Mouse (Mus musculus) hindbrain, postnatal 0 days (tissue): Measurements from ENCODE around the gene Traf4. TPM values are rescaled to one million over a fixed set of nuclear protein-coding genes. Genes with fewer than 3 reads are reported as not detected.
A peak's percentile ranks its signal among the peaks of the same experiment; 100 is the strongest.

ENCODE experiments used
- ATAC-seq: fragments of 200-750 bp; cut with Nextera tagmentation; 2 replicates; pipeline ENCODE4 v1.8.0; 2017; ENCODE audit warnings: mild to moderate bottlenecking, moderate TSS enrichment, moderate library complexity
- DNase-seq: peaks from one replicate; pipeline ENCODE4 v3.0.0-alpha.2; 2015; ENCODE audit warnings: low spot score
- H3K27ac ChIP-seq: fragments of 300-500 bp; sonication (generic); 2 replicates; pipeline ENCODE4 v1.5.1; 2014; ENCODE audit warnings: mild to moderate bottlenecking
- H3K27me3 ChIP-seq: fragments of 300-500 bp; sonication (generic); 2 replicates; pipeline ENCODE4 v1.6.1; 2014; ENCODE audit warnings: low read length, mixed read lengths; ENCODE audit not compliant: insufficient read depth
- H3K36me3 ChIP-seq: fragments of 300-500 bp; sonication (generic); 2 replicates; pipeline ENCODE4 v1.6.1; 2014; ENCODE audit warnings: low read length, mixed read lengths; ENCODE audit not compliant: insufficient read depth
- H3K4me1 ChIP-seq: fragments of 300-500 bp; sonication (generic); 2 replicates; pipeline ENCODE4 v1.6.1; 2014; ENCODE audit warnings: antibody characterized with exemption, low read length, mixed read lengths; ENCODE audit not compliant: insufficient read depth
- H3K4me2 ChIP-seq: fragments of 300-500 bp; sonication (generic); 2 replicates; pipeline ENCODE4 v1.6.1; 2014; ENCODE audit warnings: low read depth, mild to moderate bottlenecking, low read length, moderate library complexity, mixed read lengths
- H3K4me3 ChIP-seq: fragments of 300-500 bp; sonication (generic); 2 replicates; pipeline ENCODE4 v1.5.1; 2014; ENCODE audit warnings: low read length
- H3K9ac ChIP-seq: fragments of 300-500 bp; sonication (generic); replicated peaks from 2 replicates; pipeline ENCODE4 v1.6.1; 2014; ENCODE audit warnings: mild to moderate bottlenecking, low read length, moderate library complexity, mixed read lengths
- H3K9me3 ChIP-seq: fragments of 300-500 bp; sonication (generic); 2 replicates; pipeline ENCODE4 v1.6.1; 2016; ENCODE audit warnings: low read length, mixed read lengths
- CTCF ChIP-seq: IDR thresholded peaks from 2 replicates; pipeline ENCODE4 v1.5.1; 2016; ENCODE audit warnings: antibody characterized with exemption, control low read depth, low read depth
- WGBS: fragments of 180-500 bp; shearing (Covaris S2); extraction: QIAGEN DNeasy Blood & Tissue Kit; methylation state at CpG from one replicate; pipeline ENCODE4 v1.1.7; 2014; 5-methylcytosine and 5-hydroxymethylcytosine counted together
- polyA plus RNA-seq: library from polyadenylated mRNA; unstranded; fragments of >200 nt; fragmentation: Nextera tagmentation; extraction: Ambion mirVana; gene quantifications from 2 replicates; pipeline ENCODE4 v1.2.1, GENCODE M21; 2015
- total RNA-seq: library from RNA; depleted of rRNA; stranded (reverse); fragments of >200 nt; gene quantifications from 2 replicates; pipeline ENCODE4 v1.2.3, GENCODE M21; 2014

Gene Traf4
- total and polyA plus RNA-seq, 2 experiments from 2014 or later, result 88.7 to 124 TPM

- Histone ChIP-seq H3K27ac (no peak overlapping the region), H3K27me3 (no peaks in the 10 kb centered on the region), H3K9me3 (no peaks in the 10 kb centered on the region), H3K36me3 (no peaks in the 10 kb centered on the region), H3K4me3 (no peak overlapping the region), H3K4me2 (no peak overlapping the region), H3K9ac (no peak overlapping the region), H3K4me1 (no peaks in the 10 kb centered on the region)
- WGBS, result 85% methylated on average over 19 of the region's 19 CpGs
- TF ChIP-seq CTCF, result no peak
- ATAC-seq, result no peak
- no peak for DNase-seq
Observed at GRCm38 (mm10) chr11:78172748-78173383, 7.5 kb upstream of the Traf4 start.

- no peaks in the 10 kb centered on the region for H3K27me3 ChIP-seq
- ATAC-seq (peak; percentile 53), DNase-seq (no peak)
- H3K9ac ChIP-seq, result no peak overlapping the region
- H3K9me3 ChIP-seq, result no peaks in the 10 kb centered on the region
- no peaks in the 10 kb centered on the region for H3K4me1 ChIP-seq
- WGBS, result 81% methylated on average over 16 of the region's 16 CpGs
- H3K4me3 ChIP-seq, result no peak overlapping the region
- H3K4me2 ChIP-seq, result no peak overlapping the region
- TF ChIP-seq CTCF, result peak; percentile 62
- H3K36me3 ChIP-seq, result no peaks in the 10 kb centered on the region
- H3K27ac ChIP-seq, result no peak overlapping the region
Observed at GRCm38 (mm10) chr11:78172034-78172747, 6.8 kb upstream of the Traf4 start.

- H3K9me3 ChIP-seq, result no peaks in the 10 kb centered on the region
- no peaks in the 10 kb centered on the region for H3K27me3 ChIP-seq
- no peak overlapping the region for H3K4me3 ChIP-seq
- H3K36me3 ChIP-seq, result no peaks in the 10 kb centered on the region
- no peak overlapping the region for H3K4me2 ChIP-seq
- H3K9ac ChIP-seq, result no peak overlapping the region
- H3K4me1 ChIP-seq, result no peaks in the 10 kb centered on the region
- DNase-seq, result no peak
- TF ChIP-seq CTCF, result peak; percentile 32
- ATAC-seq, result no peak
- no peak overlapping the region for H3K27ac ChIP-seq
- WGBS, result 70% methylated on average over 4 of the region's 4 CpGs
Observed at GRCm38 (mm10) chr11:78171328-78171727, 5.9 kb upstream of the Traf4 start.

GRCm38 (mm10) chr11:78170306-78170705, 4.9 kb upstream of the Traf4 start:
- no peak for DNase-seq
- H3K27ac ChIP-seq, result no peak overlapping the region

GRCm38 (mm10) chr11:78168541-78169468, 3.4 kb upstream of the Traf4 start:
- DNase-seq (no peak), ATAC-seq (no peak)
- Histone ChIP-seq H3K4me2 (no peak overlapping the region), H3K27ac (no peak overlapping the region), H3K9ac (no peak overlapping the region), H3K27me3 (no peaks in the 10 kb centered on the region), H3K36me3 (no peaks in the 10 kb centered on the region), H3K9me3 (no peaks in the 10 kb centered on the region), H3K4me3 (no peak overlapping the region), H3K4me1 (0 out of 2 replicates have a peak, but pooled peaks cover 6% of the 10 kb centered on the region)
- 58% methylated on average over 19 of the region's 19 CpGs for WGBS
- TF ChIP-seq CTCF, result no peak

More at GRCm38 (mm10) chr11:78170306-78170705, 4.9 kb upstream of the Traf4 start:
- WGBS, result 95% methylated on average over 15 of the region's 15 CpGs
- H3K4me1 ChIP-seq, result 0 out of 2 replicates have a peak, but pooled peaks cover 6% of the 10 kb centered on the region
- no peak overlapping the region for H3K4me2 ChIP-seq
- H3K4me3 ChIP-seq, result no peak overlapping the region
- no peaks in the 10 kb centered on the region for H3K27me3 ChIP-seq
- no peaks in the 10 kb centered on the region for H3K9me3 ChIP-seq
- no peak for TF ChIP-seq CTCF
- H3K9ac ChIP-seq, result no peak overlapping the region
- ATAC-seq, result no peak
- no peaks in the 10 kb centered on the region for H3K36me3 ChIP-seq

GRCm38 (mm10) chr11:78167257-78167959, 2.0 kb upstream of the Traf4 start:
- H3K4me1 ChIP-seq, result peaks cover 19% of the 10 kb centered on the region
- no peak overlapping the region for H3K4me2 ChIP-seq
- DNase-seq (no peak), ATAC-seq (no peak)
- no peak overlapping the region for H3K27ac ChIP-seq
- 85% methylated on average over 14 of the region's 14 CpGs for WGBS
- H3K9ac ChIP-seq, result no peak overlapping the region
- H3K27me3 ChIP-seq, result no peaks in the 10 kb centered on the region
- no peak overlapping the region for H3K4me3 ChIP-seq
- H3K36me3 ChIP-seq, result no peaks in the 10 kb centered on the region
- no peaks in the 10 kb centered on the region for H3K9me3 ChIP-seq
- TF ChIP-seq CTCF, result no peak
